Mouse (Mus musculus): ENCODE measurements around the gene Spsb1. TPM values are rescaled to one million over a fixed set of nuclear protein-coding genes. Genes with fewer than 3 reads are reported as not detected.

Spsb1 gene
- total RNA-seq, 2 experiments from 2014 or later: 17.7 to 19.6 TPM

GRCm38 (mm10) chr4:149849035-149849434 is 105.8 kb downstream of the Spsb1 start:
- no peak for DNase-seq (ENCODE audit: low spot score in 2 of 2)
- intact Hi-C loops (cut with DNase I): no loop called here

- DNase-seq (ENCODE audit: low spot score in 2 of 2): no peak
- intact Hi-C loops (cut with DNase I): no loop called here
These were observed 107.8 kb downstream of the Spsb1 start for GRCm38 (mm10) chr4:149846861-149847631.

Other genes starting within 250 kb of the Spsb1 start
- 10 to 100 TPM; 63.9 to 66.8 TPM for gene Tmem201, start 217.0 kb downstream of the Spsb1 start, total RNA-seq (2021)
- gene Slc25a33, start 180.8 kb downstream of the Spsb1 start, total RNA-seq (2021): 10 to 100 TPM; 33.6 to 38.2 TPM
- 10 to 100 TPM; 11.4 to 14.2 TPM for gene H6pd, start 54.0 kb upstream of the Spsb1 start, total RNA-seq (2021)
- 1 to 10 TPM in 1 of 2 experiments, under 1 TPM in 1; 0.75 to 1.3 TPM for gene Gpr157, start 132.3 kb upstream of the Spsb1 start, total RNA-seq (2021)
- 1 to 10 TPM; 5.1 to 5.3 TPM for gene Slc2a5, start 164.2 kb upstream of the Spsb1 start, total RNA-seq (2021)
- under 1 TPM in 1 of 2 experiments, not detected in 1; 0.22 TPM for gene Slc2a7, start 193.9 kb upstream of the Spsb1 start, total RNA-seq (2021)
- not detected for gene Car6, start 246.3 kb upstream of the Spsb1 start, total RNA-seq (2021)

Data from left cerebral cortex, postnatal 14 days (tissue).